Mouse (Mus musculus): ENCODE data around the gene Mlxipl. TPM values are rescaled to one million over a fixed set of nuclear protein-coding genes. Genes with fewer than 3 reads are reported as not detected.
A peak's percentile ranks its signal among the peaks of the same experiment; 100 is the strongest.

Gene Mlxipl
- polyA plus RNA-seq, 1 experiment from 2014 or later: 0.60 TPM

DNA sequence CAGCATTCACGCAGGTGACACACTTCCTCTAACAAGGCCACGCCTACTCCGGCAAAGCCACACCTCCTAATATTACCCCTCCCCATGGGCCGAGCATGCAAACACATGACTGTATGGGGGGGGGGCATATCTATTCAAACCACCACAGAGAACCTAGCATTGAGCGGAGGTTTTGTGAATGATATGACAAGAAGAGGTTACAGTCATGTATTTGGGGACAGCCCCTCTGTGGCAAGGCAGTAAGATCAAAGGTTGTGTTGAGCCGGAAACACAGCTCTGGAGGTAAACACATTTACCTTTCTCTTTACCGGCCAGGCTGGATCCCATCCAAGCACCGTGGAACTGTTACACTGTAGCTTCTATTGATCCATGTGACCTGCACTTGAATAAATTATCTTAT is 25.6 kb downstream of the Mlxipl start:
- no peak overlapping the region for H3K27ac ChIP-seq (ENCODE audit: low read depth, low read length)

DNA sequence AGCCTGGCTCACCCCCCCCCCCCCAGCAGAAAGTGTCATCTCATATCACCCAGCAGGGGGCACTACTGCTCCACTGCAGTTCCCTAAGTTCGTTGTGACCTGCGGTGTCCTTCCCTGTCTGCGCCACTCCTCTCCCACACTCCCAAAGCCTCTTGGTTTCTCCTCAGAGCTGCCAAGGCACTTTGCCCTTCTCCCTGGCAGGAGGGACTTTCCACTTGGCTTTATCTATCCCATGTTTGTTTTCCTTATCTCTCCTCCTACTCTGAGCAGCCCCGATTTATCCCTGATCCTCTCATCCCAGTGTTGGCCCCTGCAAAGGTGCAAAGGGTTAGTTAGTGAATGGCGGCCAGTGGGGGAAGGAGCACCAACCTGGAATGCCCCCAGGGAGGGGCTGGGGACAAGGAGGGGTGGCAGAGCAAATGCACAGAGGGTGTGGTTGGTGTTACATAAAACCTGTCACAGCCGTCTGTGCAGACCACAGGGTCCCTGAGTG is 28.9 kb downstream of the Mlxipl start:
- DNase-seq (ENCODE audit: low spot score): peak; percentile 65
- Histone ChIP-seq H3K36me3 (ENCODE audit: control insufficient read depth, insufficient read depth, low read length) (no peaks in the 10 kb centered on the region), H3K9ac (ENCODE audit: low read length) (no peak overlapping the region), H3K4me1 (ENCODE audit: control insufficient read depth, insufficient read depth, low read length) (no peaks in the 10 kb centered on the region), H3K4me3 (ENCODE audit: low read depth, low read length) (no peak overlapping the region), H3K9me3 (ENCODE audit: control insufficient read depth, low read length) (no peaks in the 10 kb centered on the region), H3K27me3 (ENCODE audit: control insufficient read depth, insufficient read depth, low read length) (peaks cover 6% of the 10 kb centered on the region; the same call in 1 of the 2 replicates), H3K4me2 (ENCODE audit: low read depth) (no peak overlapping the region), H3K27ac (ENCODE audit: low read depth, low read length) (no peak overlapping the region)
- 36% methylated on average over 6 of the region's 6 CpGs for WGBS
- no peak for ATAC-seq (ENCODE audit: insufficient read depth, low FRiP score, low TSS enrichment)

More for the DNA sequence above, 25.6 kb downstream of the Mlxipl start:
- 89% methylated on average over 8 of the region's 8 CpGs for WGBS
- ATAC-seq (ENCODE audit: insufficient read depth, low FRiP score, low TSS enrichment) (no peak), DNase-seq (ENCODE audit: low spot score) (no peak)
- Histone ChIP-seq H3K4me3 (ENCODE audit: low read depth, low read length) (no peak overlapping the region), H3K4me1 (ENCODE audit: control insufficient read depth, insufficient read depth, low read length) (no peaks in the 10 kb centered on the region), H3K9ac (ENCODE audit: low read length) (no peak overlapping the region), H3K36me3 (ENCODE audit: control insufficient read depth, insufficient read depth, low read length) (no peaks in the 10 kb centered on the region), H3K4me2 (ENCODE audit: low read depth) (no peak overlapping the region), H3K27me3 (ENCODE audit: control insufficient read depth, insufficient read depth, low read length) (peaks cover 2% of the 10 kb centered on the region; the same call in 1 of the 2 replicates), H3K9me3 (ENCODE audit: control insufficient read depth, low read length) (no peaks in the 10 kb centered on the region)

DNA sequence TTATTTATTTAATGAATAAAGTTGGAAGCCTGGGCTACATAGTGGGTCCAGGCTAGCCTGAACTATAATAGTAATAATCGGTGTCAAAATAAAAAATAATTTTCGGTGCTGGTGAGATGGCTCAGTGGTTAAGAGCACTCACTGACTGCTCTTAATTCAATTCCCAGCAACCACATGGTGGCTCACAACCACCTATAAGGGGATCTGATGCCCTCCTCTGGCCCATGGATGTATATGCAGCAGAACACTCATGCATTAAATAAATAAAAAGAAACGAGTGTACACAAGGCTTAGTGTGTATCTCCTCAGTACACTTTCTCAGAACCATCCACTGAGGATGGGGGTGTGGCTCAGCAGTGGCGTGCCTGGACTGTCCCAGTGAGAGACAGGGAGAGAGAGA is 31.1 kb downstream of the Mlxipl start:
- ATAC-seq (ENCODE audit: insufficient read depth, low FRiP score, low TSS enrichment) (no peak), DNase-seq (ENCODE audit: low spot score) (no peak)
- peaks cover 6% of the 10 kb centered on the region; the same call in 1 of the 2 replicates for H3K27me3 ChIP-seq (ENCODE audit: control insufficient read depth, insufficient read depth, low read length)
- H3K36me3 ChIP-seq (ENCODE audit: control insufficient read depth, insufficient read depth, low read length): no peaks in the 10 kb centered on the region
- no peak overlapping the region for H3K9ac ChIP-seq (ENCODE audit: low read length)
- no peak overlapping the region for H3K27ac ChIP-seq (ENCODE audit: low read depth, low read length)
- no peaks in the 10 kb centered on the region for H3K9me3 ChIP-seq (ENCODE audit: control insufficient read depth, low read length)
- 62% methylated on average over 4 of the region's 4 CpGs for WGBS
- no peak overlapping the region for H3K4me2 ChIP-seq (ENCODE audit: low read depth)
- H3K4me3 ChIP-seq (ENCODE audit: low read depth, low read length): no peak overlapping the region
- H3K4me1 ChIP-seq (ENCODE audit: control insufficient read depth, insufficient read depth, low read length): no peaks in the 10 kb centered on the region

DNA sequence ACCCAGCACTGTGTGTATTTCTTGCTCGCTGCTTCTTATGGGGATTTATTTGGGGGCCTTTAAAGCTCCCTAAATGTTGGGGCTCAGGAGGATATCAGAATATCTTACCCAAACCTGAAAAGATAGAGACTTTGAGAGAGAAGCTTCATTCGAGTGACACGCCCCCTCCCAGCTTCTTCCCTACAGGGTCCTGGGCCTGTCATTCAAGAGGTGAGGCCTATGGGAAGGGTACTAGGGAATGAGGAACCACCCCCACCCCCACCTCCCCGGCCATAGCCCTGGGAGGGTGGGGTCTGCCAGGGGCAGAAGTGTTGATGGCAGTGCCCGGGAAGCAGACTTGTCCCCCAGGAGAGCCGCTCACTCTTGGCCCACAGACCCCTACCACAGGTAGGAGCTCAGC is 36.4 kb downstream of the Mlxipl start:
- Histone ChIP-seq H3K9ac (ENCODE audit: low read length) (no peak overlapping the region), H3K4me1 (ENCODE audit: control insufficient read depth, insufficient read depth, low read length) (no peaks in the 10 kb centered on the region), H3K27me3 (ENCODE audit: control insufficient read depth, insufficient read depth, low read length) (peaks cover 3% of the 10 kb centered on the region; the same call in 1 of the 2 replicates), H3K27ac (ENCODE audit: low read depth, low read length) (no peak overlapping the region), H3K36me3 (ENCODE audit: control insufficient read depth, insufficient read depth, low read length) (no peaks in the 10 kb centered on the region), H3K4me3 (ENCODE audit: low read depth, low read length) (no peak overlapping the region), H3K9me3 (ENCODE audit: control insufficient read depth, low read length) (no peaks in the 10 kb centered on the region), H3K4me2 (ENCODE audit: low read depth) (no peak overlapping the region)
- ATAC-seq (ENCODE audit: insufficient read depth, low FRiP score, low TSS enrichment): no peak
- WGBS: 55% methylated on average over 6 of the region's 6 CpGs
- DNase-seq (ENCODE audit: low spot score): no peak

DNA sequence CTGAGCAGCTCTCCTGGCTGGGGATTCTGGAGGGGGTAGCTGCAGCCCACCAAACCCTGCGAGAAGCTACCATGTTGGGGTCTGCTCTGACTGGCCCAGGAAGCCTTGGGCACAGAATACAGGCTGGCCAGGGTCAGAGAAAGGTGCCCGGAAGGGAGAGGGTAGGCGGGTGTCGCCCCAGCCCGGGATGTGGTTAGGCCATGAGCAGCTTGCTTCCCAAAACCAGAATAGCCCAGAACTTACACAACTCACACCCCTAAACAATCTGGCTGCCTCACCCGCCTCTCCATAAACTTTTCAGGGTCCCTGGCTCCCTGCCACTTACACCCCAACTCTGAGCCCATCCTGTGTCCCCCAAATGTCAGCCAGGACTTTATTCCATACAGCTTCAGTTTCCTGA is 38.0 kb downstream of the Mlxipl start:
- 77% methylated on average over 6 of the region's 6 CpGs for WGBS

DNA sequence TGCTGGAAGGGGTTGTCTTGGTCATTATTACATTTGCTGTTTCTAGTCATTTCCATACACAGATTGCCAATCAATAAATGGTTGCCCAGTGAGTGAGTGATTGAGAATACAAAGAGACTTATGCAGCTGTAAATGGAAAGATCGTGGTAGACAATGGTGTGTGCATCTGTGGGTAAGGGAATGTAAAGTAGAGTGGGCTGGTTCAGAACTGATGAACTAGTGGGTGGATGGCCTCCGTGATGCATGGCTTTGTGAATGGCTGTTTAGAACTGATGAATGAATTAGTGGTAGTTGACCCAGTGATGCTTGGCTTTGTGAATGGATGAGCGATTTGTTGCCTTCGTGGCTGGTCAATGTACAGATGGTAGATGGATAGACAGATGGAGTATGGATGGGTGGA is 40.1 kb downstream of the Mlxipl start:
- DNase-seq (ENCODE audit: low spot score): no peak
- Histone ChIP-seq H3K27me3 (ENCODE audit: control insufficient read depth, insufficient read depth, low read length) (peaks cover 19% of the 10 kb centered on the region), H3K4me2 (ENCODE audit: low read depth) (no peak overlapping the region), H3K9ac (ENCODE audit: low read length) (no peak overlapping the region), H3K4me3 (ENCODE audit: low read depth, low read length) (no peak overlapping the region), H3K4me1 (ENCODE audit: control insufficient read depth, insufficient read depth, low read length) (0 out of 2 replicates have a peak, but pooled peaks cover 4% of the 10 kb centered on the region), H3K36me3 (ENCODE audit: control insufficient read depth, insufficient read depth, low read length) (no peaks in the 10 kb centered on the region), H3K9me3 (ENCODE audit: control insufficient read depth, low read length) (no peaks in the 10 kb centered on the region), H3K27ac (ENCODE audit: low read depth, low read length) (no peak overlapping the region)
- ATAC-seq (ENCODE audit: insufficient read depth, low FRiP score, low TSS enrichment): no peak
- 83% methylated on average over 4 of the region's 4 CpGs for WGBS

More for the DNA sequence above, 38.0 kb downstream of the Mlxipl start:
- no peaks in the 10 kb centered on the region for H3K36me3 ChIP-seq (ENCODE audit: control insufficient read depth, insufficient read depth, low read length)
- H3K4me3 ChIP-seq (ENCODE audit: low read depth, low read length): no peak overlapping the region
- H3K4me1 ChIP-seq (ENCODE audit: control insufficient read depth, insufficient read depth, low read length): no peaks in the 10 kb centered on the region
- peaks cover 3% of the 10 kb centered on the region for H3K27me3 ChIP-seq (ENCODE audit: control insufficient read depth, insufficient read depth, low read length)
- ATAC-seq (ENCODE audit: insufficient read depth, low FRiP score, low TSS enrichment) (no peak), DNase-seq (ENCODE audit: low spot score) (no peak)
- H3K4me2 ChIP-seq (ENCODE audit: low read depth): no peak overlapping the region
- H3K9me3 ChIP-seq (ENCODE audit: control insufficient read depth, low read length): no peaks in the 10 kb centered on the region
- H3K9ac ChIP-seq (ENCODE audit: low read length): no peak overlapping the region
- no peak overlapping the region for H3K27ac ChIP-seq (ENCODE audit: low read depth, low read length)

DNA sequence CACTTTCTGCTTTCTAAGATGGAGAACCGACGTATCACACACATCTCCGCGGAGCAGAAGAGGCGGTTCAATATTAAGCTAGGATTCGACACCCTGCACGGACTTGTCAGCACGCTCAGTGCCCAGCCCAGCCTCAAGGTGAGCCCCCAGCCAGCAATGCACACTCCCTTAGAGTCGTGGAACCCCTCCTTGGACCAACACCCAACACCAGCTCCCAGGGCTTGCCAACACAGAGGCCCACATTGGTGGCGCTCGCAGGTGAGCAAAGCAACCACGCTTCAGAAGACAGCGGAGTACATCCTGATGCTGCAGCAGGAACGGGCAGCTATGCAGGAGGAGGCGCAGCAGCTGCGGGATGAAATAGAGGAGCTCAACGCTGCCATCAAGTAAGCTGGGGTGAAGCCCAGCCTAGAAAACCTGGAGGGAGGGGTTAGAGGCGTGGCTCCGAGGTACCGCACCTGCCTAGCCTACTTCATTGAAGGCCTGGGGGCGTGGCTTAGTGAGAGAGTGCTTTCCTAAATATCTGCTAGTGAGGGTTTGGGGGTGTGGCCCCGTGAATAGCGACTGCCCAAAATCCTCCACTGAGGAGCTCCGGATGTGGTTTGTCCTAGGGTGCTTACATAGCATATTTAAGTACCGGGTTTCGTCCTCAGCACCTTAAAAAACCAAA is 44.2 kb downstream of the Mlxipl start:
- 0 out of 2 replicates have a peak, but pooled peaks cover 4% of the 10 kb centered on the region for H3K4me1 ChIP-seq (ENCODE audit: control insufficient read depth, insufficient read depth, low read length)
- ATAC-seq (ENCODE audit: insufficient read depth, low FRiP score, low TSS enrichment) (no peak), DNase-seq (ENCODE audit: low spot score) (peak; percentile 24)
- 8% methylated on average over 26 of the region's 26 CpGs for WGBS
- H3K27me3 ChIP-seq (ENCODE audit: control insufficient read depth, insufficient read depth, low read length): peaks cover 19% of the 10 kb centered on the region
- H3K9me3 ChIP-seq (ENCODE audit: control insufficient read depth, low read length): no peaks in the 10 kb centered on the region
- H3K9ac ChIP-seq (ENCODE audit: low read length): no peak overlapping the region
- H3K4me3 ChIP-seq (ENCODE audit: low read depth, low read length): no peak overlapping the region
- peak overlapping the region; percentile 20; the same call in 1 of the 2 replicates for H3K4me2 ChIP-seq (ENCODE audit: low read depth)
- H3K27ac ChIP-seq (ENCODE audit: low read depth, low read length): no peak overlapping the region
- H3K36me3 ChIP-seq (ENCODE audit: control insufficient read depth, insufficient read depth, low read length): no peaks in the 10 kb centered on the region

DNA sequence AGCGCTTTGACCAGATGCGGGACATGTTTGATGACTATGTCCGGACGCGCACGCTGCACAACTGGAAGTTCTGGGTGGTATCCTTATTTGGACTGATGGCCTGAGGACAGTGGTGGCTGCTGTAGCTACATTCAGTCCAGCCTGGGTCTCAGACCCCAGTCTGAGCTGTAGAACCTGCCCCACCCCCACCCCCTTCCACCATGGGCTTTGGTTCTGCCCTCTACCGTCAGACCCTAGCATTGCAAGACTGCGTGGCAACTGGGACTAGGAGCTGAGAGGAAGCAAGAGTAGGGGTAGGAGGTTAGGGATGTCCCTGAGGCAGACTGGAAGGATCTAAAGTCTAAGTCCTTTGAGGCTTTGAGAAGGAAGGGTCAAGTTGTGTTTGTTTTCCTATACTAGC is 44.8 kb downstream of the Mlxipl start:
- Histone ChIP-seq H3K4me2 (ENCODE audit: low read depth) (0 out of 2 replicates have a peak overlapping the region, but pooled peaks have one; percentile 12), H3K9me3 (ENCODE audit: control insufficient read depth, low read length) (no peaks in the 10 kb centered on the region), H3K9ac (ENCODE audit: low read length) (no peak overlapping the region), H3K27me3 (ENCODE audit: control insufficient read depth, insufficient read depth, low read length) (peaks cover 19% of the 10 kb centered on the region), H3K4me3 (ENCODE audit: low read depth, low read length) (no peak overlapping the region), H3K27ac (ENCODE audit: low read depth, low read length) (no peak overlapping the region), H3K4me1 (ENCODE audit: control insufficient read depth, insufficient read depth, low read length) (0 out of 2 replicates have a peak, but pooled peaks cover 4% of the 10 kb centered on the region), H3K36me3 (ENCODE audit: control insufficient read depth, insufficient read depth, low read length) (no peaks in the 10 kb centered on the region)
- DNase-seq (ENCODE audit: low spot score) (peak; percentile 49), ATAC-seq (ENCODE audit: insufficient read depth, low FRiP score, low TSS enrichment) (no peak)
- WGBS: 4% methylated on average over 8 of the region's 8 CpGs

DNA sequence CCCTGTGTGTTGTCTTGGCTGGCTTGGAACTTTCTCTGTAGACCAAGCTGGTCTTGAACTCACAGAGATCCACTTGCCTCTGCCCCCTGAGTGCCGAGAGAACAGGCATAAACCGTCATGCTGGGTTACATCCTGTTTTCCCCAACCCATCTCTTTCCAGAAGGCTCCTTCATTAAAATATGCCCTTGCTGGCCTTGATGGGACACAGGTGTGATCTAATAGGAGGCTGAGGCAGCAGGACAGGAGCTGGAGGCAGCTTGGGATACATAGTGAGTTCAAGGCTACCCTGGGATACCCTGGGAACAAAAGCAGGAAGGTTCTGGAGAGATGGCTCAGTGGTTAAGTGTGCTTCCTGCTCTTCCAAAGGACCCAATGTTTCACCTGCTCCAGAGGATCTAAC is 50.2 kb downstream of the Mlxipl start:
- Histone ChIP-seq H3K4me1 (ENCODE audit: control insufficient read depth, insufficient read depth, low read length) (no peaks in the 10 kb centered on the region), H3K27ac (ENCODE audit: low read depth, low read length) (no peak overlapping the region), H3K4me2 (ENCODE audit: low read depth) (no peak overlapping the region), H3K27me3 (ENCODE audit: control insufficient read depth, insufficient read depth, low read length) (no peaks in the 10 kb centered on the region), H3K4me3 (ENCODE audit: low read depth, low read length) (no peak overlapping the region), H3K9me3 (ENCODE audit: control insufficient read depth, low read length) (no peaks in the 10 kb centered on the region), H3K36me3 (ENCODE audit: control insufficient read depth, insufficient read depth, low read length) (no peaks in the 10 kb centered on the region), H3K9ac (ENCODE audit: low read length) (no peak overlapping the region)
- WGBS: 57% methylated on average over 2 of the region's 2 CpGs
- DNase-seq (ENCODE audit: low spot score) (no peak), ATAC-seq (ENCODE audit: insufficient read depth, low FRiP score, low TSS enrichment) (no peak)

All from neural tube, embryonic 11.5 days (tissue).